Mouse (Mus musculus): ENCODE measurements around the gene Ndufa3. TPM values are rescaled to one million over a fixed set of nuclear protein-coding genes. Genes with fewer than 3 reads are reported as not detected.
A peak's percentile ranks its signal among the peaks of the same experiment; 100 is the strongest.

Ndufa3 gene
- total RNA-seq, 2 experiments from 2014 or later, result 263 to 273 TPM

- no peak for ATAC-seq (ENCODE audit: poor library complexity, severe bottlenecking)
Observed at GRCm38 (mm10) chr7:3609082-3609481, 8.1 kb upstream of the Ndufa3 start.

- ATAC-seq (ENCODE audit: poor library complexity, severe bottlenecking), result no peak
Observed at GRCm38 (mm10) chr7:3610437-3610836, 6.7 kb upstream of the Ndufa3 start.

GRCm38 (mm10) chr7:3611006-3611405 lies 6.2 kb upstream of the Ndufa3 start:
- no peak for ATAC-seq (ENCODE audit: poor library complexity, severe bottlenecking)

GRCm38 (mm10) chr7:3614021-3614420 lies 3.2 kb upstream of the Ndufa3 start:
- ATAC-seq (ENCODE audit: poor library complexity, severe bottlenecking), result no peak

- ATAC-seq (ENCODE audit: poor library complexity, severe bottlenecking), result no peak
Observed at GRCm38 (mm10) chr7:3616057-3616388, 1.1 kb upstream of the Ndufa3 start, which contains the start of gene Oscar. Oscar (minus strand) TSS chr7:3616157.

- no peak for ATAC-seq (ENCODE audit: poor library complexity, severe bottlenecking)
Observed at GRCm38 (mm10) chr7:3616389-3617241, 558 bp upstream of the Ndufa3 start.

- ATAC-seq (ENCODE audit: poor library complexity, severe bottlenecking), result no peak
Observed at GRCm38 (mm10) chr7:3629030-3629429, 11.9 kb downstream of the Ndufa3 start.

GRCm38 (mm10) chr7:3629543-3630477 lies 12.6 kb downstream of the Ndufa3 start, which contains the start of the genes Tfpt and Prpf31:
Tfpt (minus strand) TSS chr7:3629929.
Prpf31 (plus strand) TSS chr7:3629985.
- ATAC-seq (ENCODE audit: poor library complexity, severe bottlenecking), result peak; percentile 95

GRCm38 (mm10) chr7:3630478-3630815 lies 13.3 kb downstream of the Ndufa3 start:
- 0 out of 2 replicates have a peak, but pooled peaks have one; percentile 4 for ATAC-seq (ENCODE audit: poor library complexity, severe bottlenecking)

- no peak for ATAC-seq (ENCODE audit: poor library complexity, severe bottlenecking)
Observed at GRCm38 (mm10) chr7:3643412-3643811, 26.2 kb downstream of the Ndufa3 start.

- ATAC-seq (ENCODE audit: poor library complexity, severe bottlenecking), result no peak
Observed at GRCm38 (mm10) chr7:3643843-3644242, 26.7 kb downstream of the Ndufa3 start.

GRCm38 (mm10) chr7:3644348-3644671 lies 27.1 kb downstream of the Ndufa3 start:
- no peak for ATAC-seq (ENCODE audit: poor library complexity, severe bottlenecking)

GRCm38 (mm10) chr7:3644672-3645487 lies 27.7 kb downstream of the Ndufa3 start, which contains the start of gene Cnot3:
Cnot3 (plus strand) TSS chr7:3645268.
- peak; percentile 88 for ATAC-seq (ENCODE audit: poor library complexity, severe bottlenecking)

- peak; percentile 20 for ATAC-seq (ENCODE audit: poor library complexity, severe bottlenecking)
Observed at GRCm38 (mm10) chr7:3645488-3646025, 28.4 kb downstream of the Ndufa3 start.

- ATAC-seq (ENCODE audit: poor library complexity, severe bottlenecking), result no peak
Observed at GRCm38 (mm10) chr7:3646188-3646587, 29.0 kb downstream of the Ndufa3 start.

- no peak for ATAC-seq (ENCODE audit: poor library complexity, severe bottlenecking)
Observed at GRCm38 (mm10) chr7:3646641-3647040, 29.5 kb downstream of the Ndufa3 start.

GRCm38 (mm10) chr7:3656966-3657365 lies 39.8 kb downstream of the Ndufa3 start:
- ATAC-seq (ENCODE audit: poor library complexity, severe bottlenecking), result no peak

GRCm38 (mm10) chr7:3658578-3658977 lies 41.4 kb downstream of the Ndufa3 start:
- ATAC-seq (ENCODE audit: poor library complexity, severe bottlenecking), result no peak

GRCm38 (mm10) chr7:3664524-3665214 lies 47.5 kb downstream of the Ndufa3 start:
- no peak; the same call in 1 of the 2 replicates for ATAC-seq (ENCODE audit: poor library complexity, severe bottlenecking)

Data from megakaryocyte, adult 5-6 weeks (primary cell).